Mouse (Mus musculus): ENCODE measurements around the gene Psmd8.
"Not testable (repeated sequence)": the region's sequence is repeated elsewhere in the genome, so short reads cannot be mapped to it uniquely, and the experiment has no call there.

The Psmd8 gene

DNA sequence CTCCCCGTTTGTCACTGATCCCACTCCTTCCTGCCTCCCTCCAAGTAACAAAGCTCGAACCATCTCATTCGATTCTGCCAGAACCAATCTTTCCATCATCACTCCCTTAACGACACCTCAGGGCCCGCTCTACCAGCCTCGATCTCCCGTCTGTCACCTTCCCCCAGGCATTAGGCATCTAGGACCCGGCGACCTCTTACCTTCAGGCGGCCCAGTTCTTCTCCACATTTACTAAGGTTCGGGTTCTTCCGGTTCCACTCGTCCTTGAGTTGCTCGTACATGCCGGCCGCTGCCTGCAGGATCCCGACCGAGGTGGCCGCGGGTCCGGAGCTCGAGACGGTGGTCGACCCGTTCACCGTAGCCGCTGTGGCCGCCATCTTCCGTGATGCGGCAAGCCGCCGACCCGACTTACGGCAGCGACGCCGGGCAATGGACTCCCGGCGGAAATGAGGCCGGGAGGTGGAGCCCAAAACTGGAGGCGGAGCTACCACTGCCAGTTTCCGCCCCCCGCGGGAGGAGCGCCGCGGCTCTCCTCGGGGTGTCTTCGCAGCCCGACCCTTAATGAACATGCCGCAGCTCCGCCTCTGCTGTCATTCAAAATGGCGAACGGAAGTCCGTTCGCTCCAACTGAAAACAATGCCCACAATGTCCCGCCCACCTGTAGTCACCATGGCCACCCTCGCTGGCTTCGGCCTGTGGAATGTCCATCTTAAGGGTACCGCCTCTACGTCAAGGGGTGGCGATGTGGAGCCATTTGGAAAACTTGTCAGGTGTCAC, at the start of gene Psmd8:
Gene Psmd8, minus strand, starts transcription at position 625 of the 777 bp plus-strand sequence.
- DNase-seq (ENCODE audit: low spot score), result peak; percentile 96

DNA sequence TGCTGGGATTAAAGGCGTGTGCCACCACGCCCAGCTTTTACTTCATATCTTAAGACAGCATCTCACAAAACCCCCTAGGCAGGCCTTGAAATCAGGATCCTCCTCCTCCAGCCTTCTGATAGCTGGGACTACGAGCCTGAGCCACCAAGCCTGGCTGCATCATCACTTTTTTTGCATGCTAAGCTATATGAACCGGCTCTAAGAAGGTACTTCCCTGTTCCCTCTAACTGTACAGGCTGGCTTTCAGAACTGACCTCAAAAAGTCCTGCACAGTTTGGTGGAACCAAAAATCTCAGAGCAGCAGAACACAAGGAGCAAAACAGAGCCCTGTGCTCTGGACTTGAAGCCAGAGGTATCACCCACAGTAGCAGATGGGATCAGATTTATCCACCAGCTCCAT, 47.7 kb upstream of the Psmd8 start:
- no peak for DNase-seq (ENCODE audit: low spot score)

- no peak for DNase-seq (ENCODE audit: low spot score)
Measured at GRCm38 (mm10) chr7:29225520-29225919, 45.0 kb upstream of the Psmd8 start.

- DNase-seq (ENCODE audit: low spot score), result no peak
Measured at GRCm38 (mm10) chr7:29224756-29225394, 44.4 kb upstream of the Psmd8 start.

DNA sequence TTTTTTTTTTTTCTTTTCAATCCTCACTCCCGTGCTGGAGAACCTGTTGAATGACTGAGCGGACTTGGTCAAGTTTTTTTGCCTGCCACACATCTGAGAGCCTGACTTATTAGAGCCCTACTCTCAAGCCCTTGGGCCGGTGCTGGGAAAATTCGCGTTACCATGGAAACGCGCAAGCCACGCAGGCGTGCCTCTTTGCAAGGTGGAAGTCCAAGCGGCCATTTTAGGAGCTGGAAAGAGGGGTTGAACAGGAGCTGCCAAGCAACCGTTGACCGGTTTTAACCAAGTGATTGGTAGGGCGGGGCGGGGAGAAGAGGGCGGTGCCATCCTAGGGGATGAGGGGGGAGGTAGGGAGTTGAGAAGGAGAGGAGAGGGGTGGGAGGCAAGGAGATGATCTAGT, 34.3 kb upstream of the Psmd8 start:
- DNase-seq (ENCODE audit: low spot score), result no peak

- no peak for DNase-seq (ENCODE audit: low spot score)
Measured at GRCm38 (mm10) chr7:29214236-29214635, 33.7 kb upstream of the Psmd8 start.

DNA sequence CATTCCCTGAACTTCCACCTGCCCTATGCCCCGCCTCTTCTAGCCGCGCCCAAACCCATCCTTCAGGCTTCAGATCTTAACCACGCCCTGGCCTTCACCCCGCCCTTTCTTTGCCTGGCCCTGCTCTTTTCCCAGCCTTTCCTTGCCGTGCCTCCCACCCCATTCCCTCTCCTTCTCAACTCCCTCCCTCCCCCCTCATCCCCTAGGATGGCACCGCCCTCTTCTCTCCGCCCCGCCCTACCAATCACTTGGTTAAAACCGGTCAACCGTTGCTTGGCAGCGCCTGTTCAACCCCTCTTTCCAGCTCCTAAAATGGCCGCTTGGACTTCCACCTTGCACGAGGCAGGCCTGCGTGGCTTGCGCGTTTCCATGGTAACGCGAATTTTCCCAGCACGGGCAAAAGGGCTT, 33.2 kb upstream of the Psmd8 start, which contains the start of gene Catsperg1:
Gene Catsperg1, minus strand, starts transcription at position 361 of the 408 bp plus-strand sequence.
- DNase-seq (ENCODE audit: low spot score), result no peak

- not testable (repeated sequence) for DNase-seq (ENCODE audit: low spot score)
Measured at GRCm38 (mm10) chr7:29212775-29213560, 32.5 kb upstream of the Psmd8 start.

GRCm38 (mm10) chr7:29212199-29212765, 31.8 kb upstream of the Psmd8 start:
- no peak for DNase-seq (ENCODE audit: low spot score)

DNA sequence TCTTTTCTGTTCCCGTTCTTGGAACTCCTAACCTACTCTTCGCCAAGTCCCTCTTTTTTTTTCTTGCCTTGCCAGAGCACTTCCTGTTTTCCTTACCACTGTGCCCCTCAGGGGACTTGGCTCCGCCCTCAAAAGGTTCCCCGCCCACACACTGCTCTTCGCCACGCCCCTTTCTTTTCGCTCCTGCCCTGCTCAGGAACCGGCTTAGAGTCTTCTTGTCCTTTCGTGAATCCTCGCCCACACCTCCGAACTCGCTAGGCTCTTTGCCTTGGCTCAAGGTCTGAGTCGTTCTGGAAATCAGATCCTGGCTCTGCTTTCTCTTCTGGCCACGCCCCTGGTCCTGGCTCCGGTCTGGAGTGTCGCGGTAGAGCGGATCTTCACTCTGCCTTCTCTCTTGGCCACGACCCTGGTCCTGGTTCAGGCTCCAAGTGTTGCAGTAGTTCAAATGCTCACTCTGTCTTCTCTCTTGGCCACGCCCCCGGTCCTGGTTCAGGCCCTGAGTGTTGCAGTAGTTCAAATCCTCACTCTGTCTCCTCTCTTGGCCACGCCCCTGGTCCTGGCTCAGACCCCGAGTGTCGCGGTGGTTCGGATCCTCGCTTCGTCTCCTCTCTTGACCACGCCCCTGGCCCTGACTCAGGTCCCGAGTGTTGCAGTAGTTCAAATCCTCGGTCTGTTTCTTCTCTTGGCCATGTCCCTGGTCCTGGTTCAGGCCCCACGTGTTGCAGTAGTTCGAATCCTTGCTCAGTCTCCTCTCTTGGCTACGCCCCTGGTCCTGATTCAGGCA, 31.1 kb upstream of the Psmd8 start:
- DNase-seq (ENCODE audit: low spot score), result peak; percentile 77

DNA sequence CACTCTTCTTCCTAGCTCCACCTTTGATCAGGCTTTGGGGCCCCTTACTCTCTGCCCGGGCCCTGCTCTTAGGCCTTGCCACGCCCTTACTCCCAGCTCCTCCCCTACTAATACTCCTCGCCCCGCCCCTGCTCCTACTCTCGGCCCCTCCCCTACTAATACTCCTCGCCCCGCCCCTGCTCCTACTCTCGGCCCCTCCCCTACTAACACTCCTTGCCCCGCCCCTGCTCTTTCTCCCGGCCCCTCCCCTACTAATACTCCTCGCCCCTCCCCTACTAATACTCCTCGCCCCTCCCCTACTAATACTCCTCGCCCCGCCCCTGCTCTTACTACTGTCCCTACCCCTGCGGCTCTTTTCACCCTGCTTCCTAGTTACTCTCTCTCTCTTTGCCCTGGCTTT, 30.5 kb upstream of the Psmd8 start:
- not testable (repeated sequence) for DNase-seq (ENCODE audit: low spot score)

DNA sequence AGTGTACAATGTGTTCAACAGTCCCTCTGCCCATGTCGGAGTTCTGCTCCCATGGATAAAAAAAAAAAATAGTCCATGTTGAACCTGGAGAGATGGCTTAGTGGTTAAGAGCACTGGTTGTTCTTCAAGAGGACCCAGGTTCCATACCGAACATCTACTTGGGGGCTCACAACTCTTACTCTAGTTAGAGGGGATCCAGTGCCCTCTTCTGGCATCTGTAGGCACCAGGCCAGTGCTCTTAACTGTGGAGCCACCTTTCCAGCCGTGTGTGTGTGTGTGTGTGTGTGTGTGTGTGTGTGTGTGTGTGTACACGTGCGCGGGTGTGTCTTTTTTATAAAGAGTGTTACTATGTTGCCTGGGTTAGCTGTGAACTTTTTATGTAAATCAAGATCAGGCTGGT, 22.1 kb upstream of the Psmd8 start:
- no peak for DNase-seq (ENCODE audit: low spot score)

GRCm38 (mm10) chr7:29194230-29194629, 13.7 kb upstream of the Psmd8 start:
- DNase-seq (ENCODE audit: low spot score), result not testable (repeated sequence)

- DNase-seq (ENCODE audit: low spot score), result not testable (repeated sequence)
Measured at GRCm38 (mm10) chr7:29181323-29181722, 822 bp upstream of the Psmd8 start.

DNA sequence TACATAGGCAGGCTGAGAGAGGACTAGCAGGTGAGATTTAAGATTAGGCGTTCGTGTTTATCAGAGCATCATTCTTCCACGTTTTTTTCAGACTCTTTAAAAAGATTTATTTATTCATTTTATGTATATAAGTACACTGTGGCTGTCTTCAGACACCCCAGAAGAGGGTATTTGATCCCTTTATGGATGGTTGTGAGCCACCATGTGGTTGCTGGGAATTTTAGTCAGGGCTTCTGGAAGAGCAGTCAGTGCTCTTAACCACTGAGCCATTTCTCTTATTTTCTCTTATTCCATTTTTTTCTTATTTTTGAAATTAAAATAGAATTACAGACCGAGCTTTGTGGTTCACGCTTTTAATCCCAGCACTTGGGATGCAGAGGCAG, 344 bp upstream of the Psmd8 start:
- DNase-seq (ENCODE audit: low spot score), result no peak

DNA sequence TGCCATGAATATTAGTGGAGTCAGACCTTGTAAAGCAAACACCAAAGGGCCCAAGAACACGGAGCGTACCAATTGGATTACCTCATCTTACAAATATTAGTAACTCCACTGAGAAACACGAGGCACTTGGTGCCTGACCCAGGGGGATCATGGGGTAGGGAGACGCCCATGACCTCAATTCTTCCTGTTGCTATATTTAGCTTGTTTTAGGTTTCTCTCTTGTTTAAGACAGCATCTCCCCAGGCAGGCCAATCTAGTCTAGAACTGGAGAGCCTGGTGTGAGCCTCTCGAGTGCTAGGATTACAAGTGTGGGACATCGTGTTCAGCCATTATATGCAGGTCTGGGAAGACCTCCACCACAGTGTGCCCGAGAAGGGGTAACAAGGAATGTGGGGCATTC, 1.2 kb downstream of the Psmd8 start:
- no peak for DNase-seq (ENCODE audit: low spot score)

DNA sequence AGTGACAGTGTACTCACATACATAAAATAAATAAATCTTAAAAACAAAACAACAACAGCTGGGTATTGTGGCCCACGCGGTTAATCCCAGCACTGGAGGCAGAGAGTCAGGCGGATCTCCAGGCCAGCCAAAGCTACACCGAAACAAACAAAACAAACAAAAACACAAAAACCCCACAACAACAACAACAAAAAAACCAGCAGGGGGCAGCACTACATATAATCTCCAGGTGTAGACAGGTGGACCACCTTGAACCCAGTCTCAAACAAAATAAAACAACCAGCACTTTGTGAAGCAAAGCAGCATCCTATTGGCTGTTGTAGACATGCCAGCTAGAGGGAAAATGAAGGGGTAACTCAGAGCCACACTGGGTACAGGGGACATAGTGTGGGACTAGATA, 2.4 kb downstream of the Psmd8 start:
- DNase-seq (ENCODE audit: low spot score), result no peak

DNA sequence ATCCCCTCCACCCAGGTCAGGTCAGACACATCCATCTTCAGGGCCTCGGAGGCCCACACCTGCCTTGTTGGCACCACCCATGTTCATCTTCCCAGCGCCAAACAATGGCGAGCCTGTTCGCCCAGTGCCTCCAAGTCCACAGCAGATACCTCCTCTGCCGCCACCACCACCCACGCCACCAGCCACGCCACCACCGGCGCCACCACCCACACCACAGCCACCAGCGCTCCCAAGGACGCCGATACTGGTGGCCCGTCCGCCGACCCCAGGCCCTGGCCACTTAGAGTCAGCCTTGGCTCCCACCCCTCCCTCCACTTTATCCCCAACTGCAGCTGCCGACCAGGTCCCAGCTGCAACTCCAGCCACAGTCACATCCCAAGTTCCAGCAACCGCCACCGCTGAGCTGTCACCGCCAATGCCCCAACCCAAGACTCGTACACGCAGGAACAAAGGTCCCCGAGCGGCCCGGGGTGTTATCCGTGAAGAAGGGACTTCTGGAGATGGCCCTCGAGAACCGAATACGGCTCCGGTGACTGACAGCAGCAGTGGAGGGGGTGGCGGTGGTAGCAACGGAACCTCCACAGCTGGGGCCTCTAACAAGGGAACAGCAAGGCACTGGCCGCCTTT, 8.0 kb downstream of the Psmd8 start:
- no peak for DNase-seq (ENCODE audit: low spot score)

DNA sequence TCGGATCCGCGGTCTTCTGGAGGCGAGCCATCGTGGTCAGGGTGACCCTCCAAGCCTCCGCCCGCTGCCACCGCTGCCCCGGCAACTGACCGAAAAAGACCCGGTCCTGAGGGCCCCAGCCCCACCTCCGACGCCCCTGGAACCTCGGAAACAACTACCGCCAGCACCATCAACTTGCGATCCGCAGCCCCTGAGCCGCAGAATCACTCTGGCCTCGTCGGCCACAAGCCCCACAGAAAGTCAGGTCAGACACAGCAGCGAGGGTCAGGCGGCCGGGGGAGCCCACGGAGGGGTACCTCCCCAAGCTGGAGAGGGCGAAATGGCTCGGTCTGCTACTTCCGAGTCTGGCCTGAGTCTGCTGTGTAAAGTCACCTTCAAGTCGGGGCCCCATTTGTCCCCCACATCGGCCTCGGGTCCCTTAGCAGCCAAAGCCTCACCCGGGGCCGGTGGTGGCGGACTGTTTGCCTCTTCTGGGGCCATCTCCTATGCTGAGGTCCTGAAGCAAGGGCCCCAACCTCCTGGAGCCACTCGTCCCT, 8.9 kb downstream of the Psmd8 start:
- no peak for DNase-seq (ENCODE audit: low spot score)

GRCm38 (mm10) chr7:29170755-29171561, 9.5 kb downstream of the Psmd8 start:
- DNase-seq (ENCODE audit: low spot score), result no peak
